Mouse (Mus musculus): ENCODE results near the gene Zer1. TPM values are rescaled to one million over a fixed set of nuclear protein-coding genes. Genes with fewer than 3 reads are reported as not detected.
"Not testable (repeated sequence)": the region's sequence is repeated elsewhere in the genome, so short reads cannot be mapped to it uniquely, and the experiment has no call there.

Zer1 gene
- polyA plus RNA-seq (2016; fragmentation: Nextera tagmentation; extraction: Ambion mirVana): 5.9 and 7.2 TPM in 2 replicates

- H3K36me3 ChIP-seq: 0 out of 2 replicates have a peak, but pooled peaks cover 4% of the 10 kb centered on the region
- peak within 1 kb of the TSS; percentile 92 for H3K4me3 ChIP-seq
- peak within 1 kb of the TSS; percentile 97 for H3K27ac ChIP-seq
- H3K4me1 ChIP-seq: peaks cover 20% of the 10 kb centered on the region
- DNase-seq (ENCODE audit: low spot score): peak; percentile 98
- 11% methylated on average over 31 of the region's 31 CpGs for WGBS
- no peaks in the 10 kb centered on the region for H3K9me3 ChIP-seq
- H3K27me3 ChIP-seq (ENCODE audit: insufficient read depth, poor library complexity, severe bottlenecking): no peaks in the 10 kb centered on the region
Measured at GRCm38 (mm10) chr2:30124472-30125274, at the start of gene Zer1. TSS of gene Zer1 (minus strand) at chr2:30124585.

GRCm38 (mm10) chr2:30173541-30174240, 49.3 kb upstream of the Zer1 start:
- Histone ChIP-seq H3K4me1 (peaks cover 35% of the 10 kb centered on the region), H3K36me3 (peaks cover 49% of the 10 kb centered on the region), H3K9me3 (no peaks in the 10 kb centered on the region), H3K27ac (no peak overlapping the region), H3K27me3 (ENCODE audit: insufficient read depth, poor library complexity, severe bottlenecking) (0 out of 2 replicates have a peak, but pooled peaks cover 4% of the 10 kb centered on the region), H3K4me3 (no peak overlapping the region)
- WGBS: 95% methylated on average over 20 of the region's 20 CpGs
- DNase-seq (ENCODE audit: low spot score): no peak

- no peak for DNase-seq (ENCODE audit: low spot score)
- Histone ChIP-seq H3K9me3 (peaks cover 2% of the 10 kb centered on the region; the same call in 1 of the 2 replicates), H3K4me1 (peaks cover 22% of the 10 kb centered on the region), H3K27me3 (ENCODE audit: insufficient read depth, poor library complexity, severe bottlenecking) (0 out of 2 replicates have a peak, but pooled peaks cover 4% of the 10 kb centered on the region), H3K27ac (peak overlapping the region; percentile 96), H3K36me3 (peaks cover 46% of the 10 kb centered on the region), H3K4me3 (peak overlapping the region; percentile 82)
- 2% methylated on average over 19 of the region's 19 CpGs for WGBS
Measured at GRCm38 (mm10) chr2:30171997-30172382, 47.6 kb upstream of the Zer1 start.

GRCm38 (mm10) chr2:30171371-30171996, 47.1 kb upstream of the Zer1 start, which contains the start of gene Endog:
TSS of gene Endog (plus strand) at chr2:30171493.
- peak; percentile 96 for DNase-seq (ENCODE audit: low spot score)
- Histone ChIP-seq H3K27me3 (ENCODE audit: insufficient read depth, poor library complexity, severe bottlenecking) (0 out of 2 replicates have a peak, but pooled peaks cover 4% of the 10 kb centered on the region), H3K27ac (peak within 1 kb of the TSS; percentile 96), H3K9me3 (peaks cover 7% of the 10 kb centered on the region), H3K4me3 (peak within 1 kb of the TSS; percentile 82), H3K36me3 (peaks cover 41% of the 10 kb centered on the region), H3K4me1 (peaks cover 20% of the 10 kb centered on the region)
- WGBS: under 1% methylated on average over 75 of the region's 75 CpGs

GRCm38 (mm10) chr2:30166677-30167076, 42.3 kb upstream of the Zer1 start:
- no peaks in the 10 kb centered on the region for H3K36me3 ChIP-seq
- no peak for DNase-seq (ENCODE audit: low spot score)
- 59% methylated on average over 4 of the region's 4 CpGs for WGBS
- no peaks in the 10 kb centered on the region; the same call in 1 of the 2 replicates for H3K27me3 ChIP-seq (ENCODE audit: insufficient read depth, poor library complexity, severe bottlenecking)
- H3K4me1 ChIP-seq: peaks cover 5% of the 10 kb centered on the region
- no peak overlapping the region for H3K27ac ChIP-seq
- H3K9me3 ChIP-seq: peaks cover 8% of the 10 kb centered on the region
- H3K4me3 ChIP-seq: no peak overlapping the region

GRCm38 (mm10) chr2:30164340-30164932, 40.1 kb upstream of the Zer1 start:
- Histone ChIP-seq H3K27ac (no peak overlapping the region), H3K4me3 (no peak overlapping the region), H3K9me3 (peaks cover 8% of the 10 kb centered on the region), H3K27me3 (ENCODE audit: insufficient read depth, poor library complexity, severe bottlenecking) (no peaks in the 10 kb centered on the region; the same call in 1 of the 2 replicates), H3K4me1 (no peaks in the 10 kb centered on the region), H3K36me3 (no peaks in the 10 kb centered on the region)
- DNase-seq (ENCODE audit: low spot score): no peak
- WGBS: 48% methylated on average over 9 of the region's 9 CpGs

GRCm38 (mm10) chr2:30161809-30162208, 37.4 kb upstream of the Zer1 start:
- H3K4me3 ChIP-seq: no peak overlapping the region
- no peaks in the 10 kb centered on the region; the same call in 1 of the 2 replicates for H3K27me3 ChIP-seq (ENCODE audit: insufficient read depth, poor library complexity, severe bottlenecking)
- no peaks in the 10 kb centered on the region for H3K36me3 ChIP-seq
- H3K4me1 ChIP-seq: no peaks in the 10 kb centered on the region
- H3K27ac ChIP-seq: no peak overlapping the region
- peaks cover 4% of the 10 kb centered on the region for H3K9me3 ChIP-seq
- DNase-seq (ENCODE audit: low spot score): no peak

- not testable (repeated sequence) for H3K27me3 ChIP-seq (ENCODE audit: insufficient read depth, poor library complexity, severe bottlenecking); H3K4me1 ChIP-seq; DNase-seq (ENCODE audit: low spot score); H3K4me3 ChIP-seq; H3K36me3 ChIP-seq; H3K9me3 ChIP-seq; H3K27ac ChIP-seq
- WGBS: 90% methylated on average over 7 of the region's 10 CpGs
Measured at GRCm38 (mm10) chr2:30159871-30160270, 35.5 kb upstream of the Zer1 start.

- 78% methylated on average over 8 of the region's 8 CpGs for WGBS
- H3K36me3 ChIP-seq: peaks cover 44% of the 10 kb centered on the region
- H3K4me3 ChIP-seq: no peak overlapping the region
- no peaks in the 10 kb centered on the region for H3K4me1 ChIP-seq
- no peak overlapping the region for H3K27ac ChIP-seq
- DNase-seq (ENCODE audit: low spot score): no peak
- no peaks in the 10 kb centered on the region for H3K9me3 ChIP-seq
- H3K27me3 ChIP-seq (ENCODE audit: insufficient read depth, poor library complexity, severe bottlenecking): no peaks in the 10 kb centered on the region
Measured at GRCm38 (mm10) chr2:30152616-30153015, 28.2 kb upstream of the Zer1 start.

GRCm38 (mm10) chr2:30151840-30152239, 27.5 kb upstream of the Zer1 start:
- WGBS: 87% methylated on average over 11 of the region's 11 CpGs
- DNase-seq (ENCODE audit: low spot score): no peak
- H3K36me3 ChIP-seq: peaks cover 51% of the 10 kb centered on the region

GRCm38 (mm10) chr2:30147466-30147865, 23.1 kb upstream of the Zer1 start:
- Histone ChIP-seq H3K36me3 (peaks cover 90% of the 10 kb centered on the region), H3K27ac (no peak overlapping the region), H3K4me1 (no peaks in the 10 kb centered on the region), H3K4me3 (no peak overlapping the region), H3K9me3 (no peaks in the 10 kb centered on the region), H3K27me3 (ENCODE audit: insufficient read depth, poor library complexity, severe bottlenecking) (no peaks in the 10 kb centered on the region)
- 91% methylated on average over 4 of the region's 4 CpGs for WGBS
- DNase-seq (ENCODE audit: low spot score): no peak

More at GRCm38 (mm10) chr2:30151840-30152239, 27.5 kb upstream of the Zer1 start:
- Histone ChIP-seq H3K27ac (no peak overlapping the region), H3K27me3 (ENCODE audit: insufficient read depth, poor library complexity, severe bottlenecking) (no peaks in the 10 kb centered on the region), H3K4me3 (no peak overlapping the region), H3K9me3 (no peaks in the 10 kb centered on the region), H3K4me1 (no peaks in the 10 kb centered on the region)

GRCm38 (mm10) chr2:30144436-30144835, 20.1 kb upstream of the Zer1 start:
- 93% methylated on average over 4 of the region's 4 CpGs for WGBS
- Histone ChIP-seq H3K9me3 (no peaks in the 10 kb centered on the region), H3K4me1 (no peaks in the 10 kb centered on the region), H3K27ac (no peak overlapping the region), H3K4me3 (no peak overlapping the region), H3K27me3 (ENCODE audit: insufficient read depth, poor library complexity, severe bottlenecking) (no peaks in the 10 kb centered on the region), H3K36me3 (peaks cover 90% of the 10 kb centered on the region)
- no peak for DNase-seq (ENCODE audit: low spot score)
